Mouse (Mus musculus) intestine, postnatal 0 days (tissue): ENCODE measurements around the gene Suco. TPM values are rescaled to one million over a fixed set of nuclear protein-coding genes. Genes with fewer than 3 reads are reported as not detected.

Source experiments
- ATAC-seq: fragments of 200-750 bp; cut with Nextera tagmentation; 2 replicates; pipeline ENCODE4 v1.8.0; 2017; ENCODE audit warnings: mild to moderate bottlenecking, moderate TSS enrichment, moderate library complexity
- H3K27ac ChIP-seq: fragments of 300-500 bp; sonication (generic); 2 replicates; pipeline ENCODE4 v1.5.1; 2014; ENCODE audit warnings: mild to moderate bottlenecking, low read depth, low read length, moderate library complexity
- H3K27me3 ChIP-seq: fragments of 300-500 bp; sonication (generic); replicated peaks from 2 replicates; pipeline ENCODE4 v1.6.1; 2014; ENCODE audit warnings: low read length, mixed read lengths; ENCODE audit not compliant: control insufficient read depth, insufficient read depth
- H3K36me3 ChIP-seq: fragments of 300-500 bp; sonication (generic); 2 replicates; pipeline ENCODE4 v1.6.1; 2014; ENCODE audit warnings: mild to moderate bottlenecking, moderate library complexity; ENCODE audit not compliant: control insufficient read depth, insufficient read depth
- H3K4me1 ChIP-seq: fragments of 300-500 bp; sonication (generic); replicated peaks from 2 replicates; pipeline ENCODE4 v1.6.1; 2014; ENCODE audit warnings: antibody characterized with exemption, low read length, mixed read lengths; ENCODE audit not compliant: control insufficient read depth, insufficient read depth
- H3K4me2 ChIP-seq: fragments of 300-500 bp; sonication (generic); replicated peaks from 2 replicates; pipeline ENCODE4 v1.6.1; 2014; ENCODE audit warnings: low read depth, mild to moderate bottlenecking, moderate library complexity
- H3K4me3 ChIP-seq: fragments of 300-500 bp; sonication (generic); 2 replicates; pipeline ENCODE4 v1.5.1; 2014; ENCODE audit warnings: low read depth, low read length
- H3K9ac ChIP-seq: fragments of 300-500 bp; sonication (generic); 2 replicates; pipeline ENCODE4 v1.6.1; 2014; ENCODE audit warnings: mild to moderate bottlenecking, low read depth, low read length
- H3K9me3 ChIP-seq: fragments of 300-500 bp; sonication (generic); 2 replicates; pipeline ENCODE4 v1.6.1; 2016; ENCODE audit warnings: mixed run types; ENCODE audit not compliant: control insufficient read depth
- CTCF ChIP-seq: sonication (generic); IDR thresholded peaks from 2 replicates; pipeline ENCODE4 v1.5.1; 2016; ENCODE audit warnings: low read depth, mild to moderate bottlenecking, control low read depth, antibody characterized with exemption, moderate library complexity
- WGBS: fragments of 180-500 bp; shearing (Covaris S2); extraction: QIAGEN DNeasy Blood & Tissue Kit; methylation state at CpG from one replicate; pipeline ENCODE4 v1.1.7; 2014; 5-methylcytosine and 5-hydroxymethylcytosine counted together
- polyA plus RNA-seq: library from polyadenylated mRNA; unstranded; fragments of >200 nt; fragmentation: Nextera tagmentation; extraction: Ambion mirVana; gene quantifications from 2 replicates; pipeline ENCODE4 v1.2.1, GENCODE M21; 2015

The Suco gene
- polyA plus RNA-seq, 1 experiment from 2014 or later, result 43.1 TPM

DNA sequence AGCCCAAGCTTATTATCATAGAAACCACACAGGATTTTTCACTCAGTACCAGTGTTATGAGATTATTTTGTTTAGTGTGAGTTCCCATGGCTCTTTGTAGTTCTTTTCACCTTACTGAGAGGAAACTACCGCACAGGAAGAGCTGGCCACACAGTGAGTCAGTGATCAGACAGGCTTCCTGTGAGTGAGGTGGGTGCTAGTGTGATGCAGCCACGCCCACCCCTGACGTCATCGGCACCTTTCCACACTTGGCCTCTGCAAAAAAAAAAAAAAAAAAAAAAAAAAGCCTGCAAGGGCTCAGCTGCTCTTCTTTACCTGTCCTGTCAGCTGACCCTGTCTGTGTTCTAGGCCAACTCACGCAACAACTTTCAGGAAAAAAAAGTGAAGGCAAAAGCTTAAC is 109.8 kb downstream of the Suco start:
- peak overlapping the region; percentile 50 for H3K4me2 ChIP-seq
- H3K27ac ChIP-seq, result peak overlapping the region; percentile 17; the same call in 1 of the 2 replicates
- no peak overlapping the region for H3K9ac ChIP-seq
- H3K4me1 ChIP-seq, result no peaks in the 10 kb centered on the region
- 0 out of 2 replicates have a peak overlapping the region, but pooled peaks have one; percentile 12 for H3K4me3 ChIP-seq
- H3K36me3 ChIP-seq, result no peaks in the 10 kb centered on the region
- peak; percentile 77 for ATAC-seq
- WGBS, result 28% methylated on average over 5 of the region's 5 CpGs
- H3K27me3 ChIP-seq, result no peaks in the 10 kb centered on the region
- H3K9me3 ChIP-seq, result no peaks in the 10 kb centered on the region
- no peak for TF ChIP-seq CTCF

Other genes with a start within 250 kb of the Suco start
- gene Fasl, start 88.2 kb downstream of the Suco start, polyA plus RNA-seq, result not detected in 2 replicates
- 35.0 and 36.6 TPM in 2 replicates for gene Pigc, start 92.5 kb upstream of the Suco start, polyA plus RNA-seq
- not detected in 2 replicates for gene 4930558K02Rik, start 103.0 kb upstream of the Suco start, polyA plus RNA-seq